ENCODE assay signal across 29 mouse cellular contexts in the genomic region with DNA sequence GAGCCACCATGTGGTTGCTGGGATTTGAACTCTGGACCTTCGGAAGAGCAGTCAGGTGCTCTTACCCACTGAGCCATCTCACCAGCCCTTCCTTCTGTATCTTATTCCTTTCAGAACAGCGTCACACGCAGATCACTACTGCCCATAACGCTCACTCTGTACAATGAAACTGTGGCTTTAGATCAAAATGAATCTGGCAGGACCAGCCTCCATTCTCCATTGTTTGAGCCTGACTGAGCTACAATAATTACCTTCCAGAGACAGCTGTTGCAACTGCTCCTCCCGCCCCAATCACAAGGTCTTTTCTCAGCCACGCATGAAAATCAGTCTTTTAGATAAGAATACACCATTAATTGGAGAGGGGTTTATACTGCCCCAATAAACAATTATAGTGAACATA. TPM values are rescaled to one million over a fixed set of nuclear protein-coding genes. Genes with fewer than 3 reads are reported as not detected.
DNase-seq lines count a peak whose midpoint lies in the region; ATAC-seq and TF ChIP-seq lines count a peak whose summit lies in the region.
"Had no signal": no experiment of that assay in that cellular context is flagged by ENCODE, and none has a peak within 500 bp of the region (broad histone marks: within the 10 kb centered on the region; RNA-seq: fewer than 3 reads in every experiment).

No protein-coding gene starts in this region.

- no peak for TF ChIP-seq CTCF in brain, embryonic 14.5 days (IDR thresholded peaks at IDR 0.05; ENCODE audit: borderline replicate concordance, extremely low read depth, insufficient read depth, insufficient read length)

- WGBS in hindbrain, embryonic 11.5 days = 80% methylated on average over 6 of the region's 6 CpGs
- 84% methylated on average over 6 of the region's 6 CpGs for WGBS in hindbrain, embryonic 10.5 days

- no peaks in the 10 kb centered on the region for H3K9me3 ChIP-seq in hindbrain, embryonic 11.5 days (ENCODE audit: control insufficient read depth, low read length)
- no peaks in the 10 kb centered on the region for H3K9me3 ChIP-seq in hindbrain, embryonic 10.5 days
- H3K9me3 ChIP-seq: embryonic facial prominence, embryonic 12.5 days; forebrain, embryonic 10.5 days; heart, embryonic 13.5 days; limb, embryonic 12.5 days; liver, embryonic 15.5 days; neural tube, embryonic 15.5 days had no signal

- no peak for TF ChIP-seq POLR2A in brain, embryonic 14.5 days (IDR thresholded peaks at IDR 0.05; ENCODE audit: borderline replicate concordance, extremely low read depth, insufficient read depth, insufficient read length, poor library complexity, severe bottlenecking)

- peak; percentile 10 for DNase-seq in hindbrain, embryonic 11.5 days (ENCODE audit: low spot score)
- no peak for DNase-seq in hindbrain, embryonic 10.5 days (ENCODE audit: low spot score)
- peak; percentile 27 for DNase-seq in brain, embryonic 14.5 days (ENCODE audit: low read depth)
- peak; percentile 79 for DNase-seq in retina, embryonic 14.5 days (ENCODE audit: low spot score)
- DNase-seq in heart, adult 8-10 months (ENCODE audit: low spot score) = no peak
- DNase-seq in left cerebral cortex, postnatal 4 days = no peak
- DNase-seq: adrenal gland, adult 8-10 months; B cell, adult 2 months; cerebellum, adult 2 months; cerebellum, postnatal 14 days; forebrain, postnatal 0 days; heart, adult 2 months; heart, postnatal 10 days; kidney, adult 9 months; kidney, postnatal 25 days; lung, embryonic 14.5 days; lung, postnatal 14 days; midbrain, embryonic 14.5 days; right cerebral cortex, postnatal 4 days had no signal

- no peak overlapping the region for H3K4me2 ChIP-seq in hindbrain, embryonic 11.5 days (replicated peaks; ENCODE audit: low read depth, low read length)
- H3K4me2 ChIP-seq: embryonic facial prominence, embryonic 12.5 days; heart, embryonic 13.5 days; limb, embryonic 12.5 days; liver, embryonic 15.5 days; lung, embryonic 14.5 days; neural tube, embryonic 15.5 days had no signal

- no peaks in the 10 kb centered on the region for H3K4me1 ChIP-seq in hindbrain, embryonic 11.5 days (replicated peaks; ENCODE audit: control insufficient read depth, insufficient read depth, low read length)
- peaks cover 20% of the 10 kb centered on the region for H3K4me1 ChIP-seq in hindbrain, embryonic 10.5 days (replicated peaks)

- no peak overlapping the region for H3K4me3 ChIP-seq in hindbrain, embryonic 11.5 days (ENCODE audit: low read depth, low read length)
- H3K4me3 ChIP-seq in hindbrain, embryonic 10.5 days = no peak overlapping the region
- H3K4me3 ChIP-seq: embryonic facial prominence, embryonic 12.5 days; forebrain, embryonic 10.5 days; heart, adult 2 months; heart, embryonic 13.5 days; limb, embryonic 12.5 days; liver, embryonic 15.5 days; neural tube, embryonic 15.5 days had no signal

- no peaks in the 10 kb centered on the region for H3K27me3 ChIP-seq in hindbrain, embryonic 11.5 days (ENCODE audit: control insufficient read depth, insufficient read depth, low read length)
- H3K27me3 ChIP-seq in hindbrain, embryonic 10.5 days (ENCODE audit: insufficient read depth, poor library complexity, severe bottlenecking) = peaks cover 2% of the 10 kb centered on the region; the same call in 1 of the 2 replicates
- H3K27me3 ChIP-seq: embryonic facial prominence, embryonic 12.5 days; heart, embryonic 13.5 days; limb, embryonic 12.5 days; liver, embryonic 15.5 days; neural tube, embryonic 15.5 days had no signal

- intact Hi-C loops in left cerebral cortex, postnatal 4 days (cut with DNase I) = no loop called here

- no peak overlapping the region for H3K27ac ChIP-seq in hindbrain, embryonic 11.5 days (ENCODE audit: low read depth, low read length)
- no peak overlapping the region for H3K27ac ChIP-seq in hindbrain, embryonic 10.5 days
- H3K27ac ChIP-seq: embryonic facial prominence, embryonic 12.5 days; forebrain, embryonic 10.5 days; heart, adult 2 months; heart, embryonic 13.5 days; hindbrain, postnatal 0 days; limb, embryonic 12.5 days; liver, embryonic 15.5 days; neural tube, embryonic 15.5 days had no signal

- ATAC-seq in hindbrain, embryonic 11.5 days (ENCODE audit: low FRiP score) = no peak
- ATAC-seq: forebrain, postnatal 0 days; hindbrain, postnatal 0 days; intestine, embryonic 16.5 days had no signal

- no peak overlapping the region for H3K9ac ChIP-seq in hindbrain, embryonic 11.5 days (ENCODE audit: low read depth, low read length)
- H3K9ac ChIP-seq: embryonic facial prominence, embryonic 12.5 days; forebrain, postnatal 0 days; heart, embryonic 13.5 days; limb, embryonic 12.5 days; liver, embryonic 15.5 days; lung, embryonic 14.5 days; neural tube, embryonic 15.5 days had no signal

- H3K36me3 ChIP-seq in hindbrain, embryonic 11.5 days (ENCODE audit: control insufficient read depth, insufficient read depth, low read length) = no peaks in the 10 kb centered on the region
- no peaks in the 10 kb centered on the region for H3K36me3 ChIP-seq in hindbrain, embryonic 10.5 days
- H3K36me3 ChIP-seq: embryonic facial prominence, embryonic 12.5 days; forebrain, embryonic 10.5 days; limb, embryonic 12.5 days; liver, embryonic 15.5 days; neural tube, embryonic 15.5 days had no signal

RNA-seq across cellular contexts. Expression of gene Entpd5, which starts 4.3 kb away (rescaled TPM):
- 10.6 and 12.0 TPM in 2 replicates for polyA plus RNA-seq in hindbrain, embryonic 11.5 days (2014; fragmentation: Nextera tagmentation; extraction: Ambion mirVana)
- polyA plus RNA-seq in hindbrain, embryonic 10.5 days (2016; fragmentation: Nextera tagmentation; extraction: Ambion mirVana) = 7.6 and 8.6 TPM in 2 replicates
- polyA plus RNA-seq in brain, embryonic 14.5 days (2012; rRNA removed) = 7.1 and 9.8 TPM in 2 replicates
- total RNA-seq in heart, adult 8-10 months (2022) = 100 to 1,000 TPM in 1 of 4 experiments, 10 to 100 TPM in 3; 69.5 to 108 (median 85.9) TPM
- 10 to 100 TPM; 15.8 to 17.0 TPM for total RNA-seq in left cerebral cortex, postnatal 4 days (2021)

RNA-seq across cellular contexts. Expression of gene Bbof1, which starts 4.3 kb away (rescaled TPM):
- polyA plus RNA-seq in hindbrain, embryonic 11.5 days (2014; fragmentation: Nextera tagmentation; extraction: Ambion mirVana) = 1.5 and 2.4 TPM in 2 replicates
- 0.68 and 1.0 TPM in 2 replicates for polyA plus RNA-seq in hindbrain, embryonic 10.5 days (2016; fragmentation: Nextera tagmentation; extraction: Ambion mirVana)
- polyA plus RNA-seq in brain, embryonic 14.5 days (2012; rRNA removed) = 3.4 TPM in 2 replicates
- 1 to 10 TPM in 3 of 4 experiments, under 1 TPM in 1; 0.92 to 2.3 (median 1.4) TPM for total RNA-seq in heart, adult 8-10 months (2022)
- total RNA-seq in left cerebral cortex, postnatal 4 days (2021) = 1 to 10 TPM; 6.1 to 8.7 TPM
- total RNA-seq: monocyte, adult 5-6 weeks had no signal
- polyA plus RNA-seq: liver, adult 2 months had no signal

RNA-seq across cellular contexts. Expression of gene Rnf113a2, which starts 12.5 kb away (rescaled TPM):
- polyA plus RNA-seq in hindbrain, embryonic 11.5 days (2014; fragmentation: Nextera tagmentation; extraction: Ambion mirVana) = 30.2 and 33.9 TPM in 2 replicates
- polyA plus RNA-seq in hindbrain, embryonic 10.5 days (2016; fragmentation: Nextera tagmentation; extraction: Ambion mirVana) = 23.3 and 24.1 TPM in 2 replicates
- 14.3 and 15.2 TPM in 2 replicates for polyA plus RNA-seq in brain, embryonic 14.5 days (2012; rRNA removed)
- 10 to 100 TPM in 2 of 4 experiments, 1 to 10 TPM in 2; 9.4 to 12.7 (median 11.1) TPM for total RNA-seq in heart, adult 8-10 months (2022)
- total RNA-seq in left cerebral cortex, postnatal 4 days (2021) = 10 to 100 TPM; 11.3 TPM

RNA-seq across cellular contexts. Expression of gene Fam161b, which starts 42.9 kb away (rescaled TPM):
- 8.7 and 11.2 TPM in 2 replicates for polyA plus RNA-seq in hindbrain, embryonic 11.5 days (2014; fragmentation: Nextera tagmentation; extraction: Ambion mirVana)
- polyA plus RNA-seq in hindbrain, embryonic 10.5 days (2016; fragmentation: Nextera tagmentation; extraction: Ambion mirVana) = 6.8 and 10.7 TPM in 2 replicates
- 16.2 and 18.4 TPM in 2 replicates for polyA plus RNA-seq in brain, embryonic 14.5 days (2012; rRNA removed)
- 10 to 100 TPM in 3 of 4 experiments, 1 to 10 TPM in 1; 9.8 to 13.2 (median 11.0) TPM for total RNA-seq in heart, adult 8-10 months (2022)
- total RNA-seq in left cerebral cortex, postnatal 4 days (2021) = 10 to 100 TPM; 11.8 to 12.3 TPM
- total RNA-seq: monocyte, adult 5-6 weeks had no signal

RNA-seq across cellular contexts. Expression of gene Coq6, which starts 43.1 kb away (rescaled TPM):
- 39.0 and 42.2 TPM in 2 replicates for polyA plus RNA-seq in hindbrain, embryonic 11.5 days (2014; fragmentation: Nextera tagmentation; extraction: Ambion mirVana)
- 46.5 and 48.9 TPM in 2 replicates for polyA plus RNA-seq in hindbrain, embryonic 10.5 days (2016; fragmentation: Nextera tagmentation; extraction: Ambion mirVana)
- 48.3 and 70.1 TPM in 2 replicates for polyA plus RNA-seq in brain, embryonic 14.5 days (2012; rRNA removed)
- 100 to 1,000 TPM in 2 of 4 experiments, 10 to 100 TPM in 2; 99.6 to 103 (median 101) TPM for total RNA-seq in heart, adult 8-10 months (2022)
- 10 to 100 TPM; 23.9 to 28.0 TPM for total RNA-seq in left cerebral cortex, postnatal 4 days (2021)

Comparison
In these comparisons a context has a peak if more than half of its experiments do, and no peak if none do; other contexts are left out.
1. DNase-seq: peak in hindbrain, embryonic 11.5 days (single experiment), brain, embryonic 14.5 days (single experiment) and retina, embryonic 14.5 days (single experiment); none in hindbrain, embryonic 10.5 days (single experiment), heart, adult 8-10 months (single experiment) and left cerebral cortex, postnatal 4 days (single experiment).